Mouse (Mus musculus) forebrain, embryonic 14.5 days (tissue): ENCODE measurements at regions not wholly inside any gene's neighbourhood (a gene's known extent, or its start where the extent isn't known, plus 50 kb on each side); places are given as distances from the start of the nearest gene placed in this dataset.

Experiments
- ATAC-seq: fragments of 200-750 bp; cut with Nextera tagmentation; 2 replicates; pipeline ENCODE4 v1.8.0; 2017; ENCODE audit warnings: mild to moderate bottlenecking, moderate library complexity
- DNase-seq: peaks from one replicate; pipeline ENCODE4 v3.0.0-alpha.2; 2015; ENCODE audit warnings: low spot score
- H3K27ac ChIP-seq: fragments of 300-500 bp; sonication (generic); 2 replicates; pipeline ENCODE4 v1.5.1; 2014; ENCODE audit warnings: low read depth, mild to moderate bottlenecking, control low read depth, low read length, moderate library complexity
- H3K27me3 ChIP-seq: fragments of 300-500 bp; sonication (generic); replicated peaks from 2 replicates; pipeline ENCODE4 v1.6.1; 2014; ENCODE audit warnings: low read length, control low read depth, mixed read lengths; ENCODE audit not compliant: control insufficient read depth, insufficient read depth
- H3K36me3 ChIP-seq: fragments of 300-500 bp; sonication (generic); 2 replicates; pipeline ENCODE4 v1.6.1; 2014; ENCODE audit warnings: low read length, control low read depth; ENCODE audit not compliant: control insufficient read depth, insufficient read depth
- H3K4me1 ChIP-seq: fragments of 300-500 bp; sonication (generic); 2 replicates; pipeline ENCODE4 v1.6.1; 2014; ENCODE audit warnings: antibody characterized with exemption, low read length, control low read depth; ENCODE audit not compliant: control insufficient read depth, insufficient read depth
- H3K4me2 ChIP-seq: fragments of 300-500 bp; sonication (generic); 2 replicates; pipeline ENCODE4 v1.6.1; 2014; ENCODE audit warnings: mild to moderate bottlenecking, control low read depth, low read length
- H3K4me3 ChIP-seq: fragments of 300-500 bp; sonication (generic); 2 replicates; pipeline ENCODE4 v1.5.1; 2014; ENCODE audit warnings: low read depth, low read length, control low read depth
- H3K9ac ChIP-seq: fragments of 300-500 bp; sonication (generic); 2 replicates; pipeline ENCODE4 v1.6.1; 2014; ENCODE audit warnings: mild to moderate bottlenecking, low read length, control low read depth, moderate library complexity
- H3K9me3 ChIP-seq: fragments of 300-500 bp; sonication (generic); replicated peaks from 2 replicates; pipeline ENCODE4 v1.6.1; 2016; ENCODE audit warnings: low read length, control low read depth, mixed read lengths; ENCODE audit not compliant: control insufficient read depth
- WGBS: fragments of 180-500 bp; shearing (Covaris S2); extraction: QIAGEN DNeasy Blood & Tissue Kit; methylation state at CpG from one replicate; pipeline ENCODE4 v1.1.7; 2014; 5-methylcytosine and 5-hydroxymethylcytosine counted together

GRCm38 (mm10) chr2:21067292-21067850 lies 98.7 kb upstream of the Arhgap21 start:
- 91% methylated on average over 9 of the region's 9 CpGs for WGBS
- no peak for ATAC-seq

DNA sequence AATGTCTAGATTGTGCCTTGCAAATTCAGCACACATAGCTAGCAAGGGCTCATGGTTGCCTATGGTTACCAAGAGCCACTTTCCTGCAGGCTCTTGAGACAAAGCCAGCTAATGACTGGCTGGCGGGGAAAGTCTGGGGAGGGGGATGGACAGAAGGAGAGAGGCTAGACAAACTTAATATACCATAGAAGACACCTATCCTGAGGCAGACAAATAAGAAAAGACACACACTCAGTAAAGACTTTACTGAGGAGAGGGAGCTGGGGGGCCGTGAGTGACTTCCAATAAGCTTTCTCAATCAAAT lies 91.6 kb upstream of the Arhgap21 start:
- Histone ChIP-seq H3K27me3 (no peaks in the 10 kb centered on the region), H3K4me1 (peaks cover 23% of the 10 kb centered on the region), H3K9ac (no peak overlapping the region), H3K4me3 (no peak overlapping the region), H3K4me2 (peak overlapping the region; percentile 16; the same call in 1 of the 2 replicates), H3K9me3 (no peaks in the 10 kb centered on the region), H3K27ac (peak overlapping the region; percentile 85), H3K36me3 (no peaks in the 10 kb centered on the region)
- WGBS = 10% methylated on average over 2 of the region's 2 CpGs
- ATAC-seq (peak; percentile 88), DNase-seq (peak; percentile 85)

More at GRCm38 (mm10) chr2:21067292-21067850, 98.7 kb upstream of the Arhgap21 start:
- no peak overlapping the region for H3K27ac ChIP-seq
- no peaks in the 10 kb centered on the region for H3K36me3 ChIP-seq
- H3K27me3 ChIP-seq = no peaks in the 10 kb centered on the region
- no peak for DNase-seq
- no peaks in the 10 kb centered on the region for H3K4me1 ChIP-seq
- no peak overlapping the region for H3K4me3 ChIP-seq
- no peak overlapping the region for H3K9ac ChIP-seq
- H3K4me2 ChIP-seq = no peak overlapping the region
- no peaks in the 10 kb centered on the region for H3K9me3 ChIP-seq

GRCm38 (mm10) chr2:21059618-21060346 lies 91.1 kb upstream of the Arhgap21 start:
- no peaks in the 10 kb centered on the region for H3K27me3 ChIP-seq
- WGBS = 2% methylated on average over 3 of the region's 3 CpGs
- peak overlapping the region; percentile 16; the same call in 1 of the 2 replicates for H3K4me2 ChIP-seq
- no peaks in the 10 kb centered on the region for H3K9me3 ChIP-seq
- H3K4me1 ChIP-seq = peaks cover 23% of the 10 kb centered on the region
- peak; percentile 68 for ATAC-seq
- peak; percentile 66 for DNase-seq
- H3K9ac ChIP-seq = 0 out of 2 replicates have a peak overlapping the region, but pooled peaks have one; percentile 17
- peak overlapping the region; percentile 85 for H3K27ac ChIP-seq
- H3K36me3 ChIP-seq = no peaks in the 10 kb centered on the region
- H3K4me3 ChIP-seq = no peak overlapping the region

DNA sequence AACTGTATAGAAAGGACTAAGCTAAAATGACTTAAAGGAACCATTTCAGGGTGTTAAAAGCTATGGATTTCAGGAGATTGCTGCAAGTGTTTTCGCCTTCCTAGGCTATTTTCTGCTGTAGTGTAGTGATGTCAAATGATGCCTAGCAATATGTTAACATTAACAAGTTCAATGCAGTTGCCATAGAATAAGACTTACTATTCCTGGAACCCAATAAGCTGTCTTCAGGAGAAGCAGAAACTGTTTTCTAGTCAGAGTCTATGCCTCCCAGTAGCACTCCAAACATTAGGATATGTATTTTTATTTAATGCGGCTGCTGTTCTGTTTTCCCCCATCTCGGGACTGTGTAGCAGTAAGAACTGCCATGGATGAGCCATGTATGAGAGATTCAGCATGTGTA lies 90.3 kb upstream of the Arhgap21 start:
- 85% methylated on average over 3 of the region's 3 CpGs for WGBS
- Histone ChIP-seq H3K9me3 (no peaks in the 10 kb centered on the region), H3K36me3 (no peaks in the 10 kb centered on the region), H3K4me1 (peaks cover 23% of the 10 kb centered on the region), H3K27ac (peak overlapping the region; percentile 85; the same call in 1 of the 2 replicates), H3K27me3 (no peaks in the 10 kb centered on the region), H3K4me3 (no peak overlapping the region), H3K4me2 (no peak overlapping the region), H3K9ac (no peak overlapping the region)
- ATAC-seq (peak; percentile 30; the same call in 1 of the 2 replicates), DNase-seq (no peak)

DNA sequence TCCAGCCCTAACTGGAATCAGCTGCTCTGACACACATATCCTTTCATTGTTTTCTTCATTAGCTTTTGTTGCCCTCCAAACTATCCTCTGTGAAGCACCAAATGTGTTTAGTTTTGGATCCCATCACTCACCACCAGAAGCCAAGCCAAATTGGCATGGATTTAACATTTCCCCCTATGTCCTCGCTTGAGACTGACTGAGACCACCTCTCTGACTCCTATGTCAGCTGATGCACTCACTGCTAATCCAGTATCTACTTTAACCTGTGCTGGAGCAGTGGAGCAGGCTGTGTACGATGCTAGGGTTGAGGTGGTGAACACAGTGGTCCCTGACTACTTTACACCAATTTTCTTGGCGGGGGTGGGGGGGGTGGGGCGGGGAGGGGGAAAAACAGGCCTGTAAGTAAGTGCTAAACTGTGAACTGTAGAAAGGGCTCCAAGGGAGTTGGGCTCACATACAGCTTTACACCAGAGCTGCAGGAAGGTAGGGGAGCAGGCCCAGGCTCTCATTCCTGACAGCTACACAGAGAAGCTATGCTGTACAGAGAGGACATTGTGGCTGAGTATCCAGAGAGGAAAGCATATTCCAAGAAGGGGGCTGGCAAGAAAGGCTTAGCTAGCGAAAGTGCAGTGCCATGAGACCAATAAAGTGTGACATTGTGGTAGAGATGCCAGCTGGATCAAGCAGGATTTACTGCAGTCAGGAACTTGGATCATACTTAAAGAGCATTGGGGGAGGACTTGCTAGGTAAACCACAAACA lies 87.9 kb upstream of the Arhgap21 start:
- DNase-seq (no peak), ATAC-seq (no peak)
- no peak overlapping the region for H3K4me2 ChIP-seq
- H3K4me3 ChIP-seq = no peak overlapping the region
- H3K36me3 ChIP-seq = no peaks in the 10 kb centered on the region
- peaks cover 23% of the 10 kb centered on the region for H3K4me1 ChIP-seq
- no peaks in the 10 kb centered on the region for H3K27me3 ChIP-seq
- H3K9ac ChIP-seq = no peak overlapping the region
- WGBS = 58% methylated on average over 5 of the region's 5 CpGs
- no peak overlapping the region for H3K27ac ChIP-seq
- H3K9me3 ChIP-seq = no peaks in the 10 kb centered on the region

DNA sequence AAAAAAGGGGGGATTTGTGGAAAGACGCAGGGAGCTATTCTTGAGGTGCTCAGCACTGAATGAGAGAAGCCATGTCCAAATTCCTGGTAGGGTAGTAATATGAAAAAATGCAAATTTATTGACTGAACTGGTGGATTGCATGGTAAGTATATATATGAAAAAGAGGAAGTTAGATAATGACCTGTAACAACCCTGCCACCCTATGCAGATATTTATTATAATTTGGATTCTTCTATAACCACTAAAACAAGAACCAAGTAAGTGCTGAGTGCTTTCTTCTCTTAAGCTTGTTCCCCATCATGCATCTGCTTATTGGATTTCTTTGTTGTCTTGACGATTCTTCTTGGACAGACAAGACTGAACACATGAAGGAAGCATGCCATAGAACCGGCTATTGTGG lies 86.7 kb upstream of the Arhgap21 start:
- no peak for DNase-seq
- no peak overlapping the region for H3K4me3 ChIP-seq
- no peak for ATAC-seq
- H3K4me2 ChIP-seq = no peak overlapping the region
- 94% methylated on average over 3 of the region's 3 CpGs for WGBS
- H3K27ac ChIP-seq = no peak overlapping the region
- H3K27me3 ChIP-seq = no peaks in the 10 kb centered on the region
- peaks cover 20% of the 10 kb centered on the region for H3K4me1 ChIP-seq
- no peaks in the 10 kb centered on the region for H3K9me3 ChIP-seq
- no peak overlapping the region for H3K9ac ChIP-seq
- H3K36me3 ChIP-seq = no peaks in the 10 kb centered on the region

DNA sequence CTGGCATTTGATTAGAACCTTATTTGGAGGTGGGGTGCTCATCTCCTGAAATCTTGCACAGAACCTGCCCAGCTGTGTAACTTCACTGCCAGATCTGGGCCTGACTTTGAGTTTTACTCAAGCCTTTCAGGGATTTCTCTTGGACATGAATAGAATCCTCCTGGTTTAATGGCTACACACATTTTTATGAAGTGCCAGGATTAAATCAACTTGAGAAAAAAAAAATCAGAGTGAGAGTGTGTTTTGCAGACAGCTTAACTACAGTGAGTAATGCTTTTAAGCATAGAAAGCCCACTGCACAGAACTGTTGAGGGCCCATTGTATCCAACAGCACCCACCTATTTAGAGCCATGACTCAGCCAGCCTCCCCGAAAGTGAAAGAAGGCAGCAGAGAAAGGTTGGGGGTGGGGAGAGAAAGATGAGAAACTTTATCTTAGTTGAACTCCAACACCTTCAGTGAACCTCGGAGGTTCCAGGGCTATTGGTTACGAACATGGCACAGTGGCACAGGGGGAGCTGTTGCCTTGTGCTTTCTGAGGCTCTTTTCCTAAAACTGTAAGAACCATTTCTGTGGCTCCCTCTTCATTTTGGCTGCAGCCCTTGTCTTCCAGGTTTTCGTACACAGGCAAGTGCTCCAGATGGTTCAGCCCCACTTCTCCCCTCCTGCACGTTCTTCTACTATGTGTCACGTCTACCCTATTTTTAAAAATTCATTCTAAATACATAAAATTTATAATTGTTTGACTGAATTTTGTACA lies 85.8 kb upstream of the Arhgap21 start:
- Histone ChIP-seq H3K27me3 (no peaks in the 10 kb centered on the region), H3K4me3 (no peak overlapping the region), H3K27ac (no peak overlapping the region), H3K9ac (no peak overlapping the region), H3K9me3 (no peaks in the 10 kb centered on the region), H3K36me3 (no peaks in the 10 kb centered on the region), H3K4me1 (peaks cover 11% of the 10 kb centered on the region; the same call in 1 of the 2 replicates), H3K4me2 (no peak overlapping the region)
- ATAC-seq (no peak), DNase-seq (no peak)
- 62% methylated on average over 6 of the region's 6 CpGs for WGBS

GRCm38 (mm10) chr2:21053596-21053995 lies 84.9 kb upstream of the Arhgap21 start:
- no peak overlapping the region for H3K9ac ChIP-seq
- H3K4me1 ChIP-seq = peaks cover 6% of the 10 kb centered on the region; the same call in 1 of the 2 replicates
- H3K27me3 ChIP-seq = no peaks in the 10 kb centered on the region
- DNase-seq (no peak), ATAC-seq (no peak)
- no peak overlapping the region for H3K27ac ChIP-seq
- no peaks in the 10 kb centered on the region for H3K36me3 ChIP-seq
- no peaks in the 10 kb centered on the region for H3K9me3 ChIP-seq
- H3K4me3 ChIP-seq = no peak overlapping the region
- no peak overlapping the region for H3K4me2 ChIP-seq
- WGBS = 88% methylated on average over 5 of the region's 5 CpGs
